Mouse (Mus musculus): ENCODE data around the gene Gm8024.
A peak's percentile ranks its signal among the peaks of the same experiment; 100 is the strongest.
"Not testable (repeated sequence)": the region's sequence is repeated elsewhere in the genome, so short reads cannot be mapped to it uniquely, and the experiment has no call there.

Gm8024 gene

DNA sequence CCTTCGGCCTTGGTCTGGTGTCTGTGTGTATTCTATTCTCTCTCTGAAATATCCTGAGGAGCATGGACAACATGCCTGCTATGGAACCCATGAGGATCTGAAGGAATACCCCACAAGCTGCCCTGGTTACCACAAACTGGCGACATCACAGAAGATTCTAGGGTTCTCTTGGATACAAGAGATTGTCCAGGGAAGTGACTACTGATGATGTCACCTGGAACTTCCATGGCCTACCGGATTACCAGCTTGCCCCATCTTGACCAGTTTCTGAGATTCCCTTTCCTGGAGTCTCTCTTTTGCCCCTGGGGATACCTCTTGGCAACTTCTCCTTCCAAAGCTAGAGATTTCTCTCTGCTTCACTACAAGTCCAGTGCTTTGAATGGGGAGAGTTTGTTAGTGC is at the start of gene Gm8024:
Gm8024 (minus strand) TSS at position 101 of the 400 bp plus-strand sequence.
- not testable (repeated sequence) for DNase-seq (ENCODE audit: low spot score)

DNA sequence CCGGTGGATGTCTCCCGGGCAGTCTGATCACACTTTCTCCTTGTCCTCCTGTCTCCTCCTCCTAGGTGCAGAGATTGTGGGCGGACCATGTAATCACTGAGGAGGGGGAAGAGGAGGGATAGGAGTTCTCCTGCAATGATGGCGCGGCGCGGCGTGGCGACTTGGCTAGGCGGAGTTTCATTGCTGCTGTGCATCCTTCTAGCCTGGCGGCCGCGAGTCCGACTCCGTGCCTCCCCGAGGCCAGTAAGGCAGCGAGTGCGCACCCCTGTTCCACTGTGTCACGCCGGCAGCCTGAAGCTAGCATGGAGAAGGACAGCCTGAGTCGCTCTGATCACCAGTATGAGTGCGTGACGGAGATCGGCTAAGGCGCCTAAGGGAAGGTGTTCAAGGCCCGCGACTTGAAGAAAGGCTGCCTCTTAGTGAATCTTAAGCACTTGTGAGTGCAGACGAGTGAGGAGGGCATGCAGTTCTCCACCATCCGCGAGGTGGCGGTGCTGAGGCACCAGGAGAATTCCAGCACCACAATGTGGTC is 19.2 kb upstream of the Gm8024 start:
- peak; percentile 52 for DNase-seq (ENCODE audit: low spot score)

DNA sequence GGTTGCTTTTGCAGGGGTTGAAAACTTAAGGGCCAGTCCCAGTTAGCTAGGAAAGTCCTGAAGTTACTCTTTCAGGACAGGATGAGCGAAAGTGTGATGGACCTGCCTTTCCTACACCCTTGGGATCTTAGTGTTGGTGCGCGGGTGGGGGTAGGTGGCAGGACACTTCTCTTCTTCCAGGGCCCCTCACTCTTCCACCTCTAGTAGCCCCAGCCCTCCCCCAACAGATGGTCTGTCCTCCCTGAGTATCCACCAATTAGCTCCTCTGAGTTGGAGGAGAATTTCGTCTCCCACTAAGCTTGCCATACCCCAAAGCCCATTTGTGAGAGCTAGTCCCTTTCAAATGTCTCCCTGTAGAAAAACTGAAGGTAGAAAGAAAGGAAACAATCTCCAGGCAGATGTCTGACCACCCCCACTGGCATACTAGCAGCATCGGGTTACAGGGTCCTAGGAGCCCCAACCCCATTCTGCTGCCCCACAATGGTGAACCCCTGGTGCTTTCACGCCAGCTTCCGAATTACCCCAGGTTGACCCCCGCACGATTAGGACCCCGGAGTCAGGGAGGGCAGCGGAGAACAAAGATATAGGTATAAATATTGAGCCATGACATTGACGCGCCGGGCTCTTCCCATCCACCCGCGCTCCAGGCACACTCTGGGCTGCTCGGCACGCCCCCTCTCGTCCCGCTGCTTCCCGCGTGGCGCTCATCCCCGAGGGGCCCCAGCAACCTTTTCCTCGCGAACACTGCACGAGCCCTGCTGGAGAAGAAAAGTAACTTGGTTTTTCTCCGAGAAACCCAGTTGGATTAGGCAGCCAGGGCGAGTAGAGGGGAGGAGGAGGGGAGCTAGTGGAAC is 18.5 kb upstream of the Gm8024 start:
- DNase-seq (ENCODE audit: low spot score) = not testable (repeated sequence)

DNA sequence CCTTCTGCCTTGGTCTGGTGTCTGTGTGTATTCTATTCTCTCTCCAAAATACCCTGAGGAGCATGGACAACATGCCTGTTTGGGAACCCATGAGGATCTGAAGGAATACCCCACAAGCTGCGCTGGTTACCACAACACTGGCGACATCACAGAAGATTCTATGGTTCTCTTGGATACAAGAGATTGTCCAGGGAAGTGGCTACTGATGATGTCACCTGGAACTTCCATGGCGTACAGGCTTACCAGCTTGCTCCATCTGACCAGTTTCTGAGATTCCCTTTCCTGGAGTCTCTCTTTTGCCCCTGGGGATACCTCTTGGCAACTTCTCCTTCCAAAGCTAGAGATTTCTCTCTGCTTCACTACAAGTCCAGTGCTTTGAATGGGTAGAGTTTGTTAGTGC is 21.8 kb downstream of the Gm8024 start, which contains the start of gene Gm8020:
Gm8020 (minus strand) TSS at position 101 of the 400 bp plus-strand sequence.
- DNase-seq (ENCODE audit: low spot score) = not testable (repeated sequence)

All from ovary, postnatal 10 days (tissue).